ENCODE assay signal across 28 mouse cellular contexts in the genomic region with DNA sequence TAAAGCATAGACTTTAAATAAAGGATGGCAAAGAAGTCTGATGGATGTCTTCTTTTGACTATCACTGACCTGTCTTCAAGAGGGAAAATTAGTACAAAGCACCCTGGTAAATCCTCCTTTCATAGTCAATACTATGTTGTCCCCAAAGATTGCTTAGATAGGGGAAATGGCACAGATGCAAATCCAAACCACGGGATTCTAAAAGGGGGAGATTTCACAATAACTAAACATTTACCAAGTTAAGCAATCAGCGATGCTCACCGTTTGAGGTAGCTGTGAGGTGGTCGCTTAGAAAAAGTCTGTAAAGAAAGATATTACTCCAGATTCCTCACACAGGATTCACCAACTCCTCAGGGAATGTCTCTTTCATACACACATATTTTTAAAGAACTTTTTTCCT.
DNase-seq lines count a peak whose midpoint lies in the region; ATAC-seq and TF ChIP-seq lines count a peak whose summit lies in the region.
"Had no signal": no experiment of that assay in that cellular context is flagged by ENCODE, and none has a peak within 500 bp of the region (broad histone marks: within the 10 kb centered on the region; RNA-seq: fewer than 3 reads in every experiment).

No protein-coding gene starts in this region.

- TF ChIP-seq POLR2A in liver, adult 2 months (IDR thresholded peaks at IDR 0.05; ENCODE audit: extremely low read depth, insufficient read depth, low read length): no peak

- no peak for TF ChIP-seq CTCF in liver, adult 2 months (IDR thresholded peaks at IDR 0.05; ENCODE audit: low read depth, low read length)
- TF ChIP-seq CTCF in liver, embryonic 14.5 days (IDR thresholded peaks at IDR 0.05; ENCODE audit: low read depth): no peak

- DNase-seq in liver, adult 2 months (ENCODE audit: extremely low read depth, low read depth, low spot score): peak; percentile 91
- no peak for DNase-seq in liver
- DNase-seq in liver, embryonic 14.5 days (ENCODE audit: low read depth in 3 of 3, low spot score in 3 of 3): peak in 2 of 3 experiments; percentile 11 to 15
- no peak for DNase-seq in c-Kit-positive CD71-positive TER-119-positive erythroid progenitor cells, embryonic 14.5 days (ENCODE audit: low spot score)
- no peak for DNase-seq in Muller cell, postnatal 12 days (ENCODE audit: inconsistent ontology term)
- no peak for DNase-seq in spleen, postnatal 14 days (ENCODE audit: low spot score in 2 of 2)
- DNase-seq: adrenal gland, adult 2 months; adrenal gland, postnatal 14 days; cerebellum, adult 11-12 months; cerebellum, adult 9-10 months; cerebellum, postnatal 25 days; embryo, embryonic 11 days; gastrocnemius, postnatal 25 days; heart, adult 2 months; heart, postnatal 14 days had no signal

- peak; percentile 56 for ATAC-seq in granulocyte monocyte progenitor cell, adult 5-6 weeks (replicated peaks; ENCODE audit: poor library complexity, severe bottlenecking)
- 0 out of 2 replicates have a peak, but pooled peaks have one; percentile 26 for ATAC-seq in liver, embryonic 14.5 days (ENCODE audit: insufficient read depth)
- ATAC-seq in megakaryocyte progenitor cell, adult 5-6 weeks (replicated peaks; ENCODE audit: poor library complexity): 0 out of 2 replicates have a peak, but pooled peaks have one; percentile 31
- ATAC-seq: forebrain, embryonic 15.5 days had no signal

- no peak overlapping the region for H3K4me3 ChIP-seq in liver, adult 2 months (ENCODE audit: insufficient read depth, low read depth, low read length)
- H3K4me3 ChIP-seq in liver, embryonic 14.5 days (ENCODE audit: insufficient read depth in 1 of 2, low read depth in 2 of 2, low read length in 2 of 2): no peak overlapping the region
- H3K4me3 ChIP-seq: embryonic facial prominence, embryonic 10.5 days; embryonic facial prominence, embryonic 13.5 days; erythroblast, embryonic 14.5 days; forebrain, embryonic 12.5 days; forebrain, embryonic 15.5 days; heart, adult 2 months; heart, embryonic 10.5 days; heart, embryonic 13.5 days; hindbrain, embryonic 12.5 days; hindbrain, embryonic 15.5 days had no signal

- H3K79me2 ChIP-seq in liver, adult 2 months (ENCODE audit: control insufficient read depth, insufficient read depth, low read length): peaks cover 30% of the 10 kb centered on the region

- 33% methylated on average over 4 of the region's 4 CpGs for WGBS in liver, adult 2 months
- 51% methylated on average over 4 of the region's 4 CpGs for WGBS in liver, embryonic 14.5 days (ENCODE audit: insufficient replicate concordance)

- peaks cover 20% of the 10 kb centered on the region for H3K4me1 ChIP-seq in liver, adult 2 months (ENCODE audit: control insufficient read depth, insufficient read depth, low read length)
- H3K4me1 ChIP-seq in liver, embryonic 14.5 days (replicated peaks; ENCODE audit: control insufficient read depth in 2 of 2, insufficient read depth in 2 of 2, low read length in 1 of 2): 0 out of 4 replicates have a peak, but pooled peaks cover 0 to 2% of the 10 kb centered on the region in 2 experiments
- H3K4me1 ChIP-seq: embryonic facial prominence, embryonic 13.5 days; forebrain, embryonic 12.5 days; forebrain, embryonic 15.5 days; heart, embryonic 10.5 days; heart, embryonic 13.5 days; hindbrain, embryonic 12.5 days; hindbrain, embryonic 15.5 days had no signal

- no peak for TF ChIP-seq EP300 in liver, embryonic 14.5 days (IDR thresholded peaks at IDR 0.05; ENCODE audit: low read depth)

- no peaks in the 10 kb centered on the region for H3K9me3 ChIP-seq in liver, embryonic 14.5 days (ENCODE audit: control insufficient read depth, low read length)
- H3K9me3 ChIP-seq: embryonic facial prominence, embryonic 10.5 days; embryonic facial prominence, embryonic 13.5 days; forebrain, embryonic 12.5 days; forebrain, embryonic 15.5 days; G1E; heart, embryonic 10.5 days; heart, embryonic 13.5 days; hindbrain, embryonic 12.5 days; hindbrain, embryonic 15.5 days had no signal

- peak overlapping the region; percentile 91 for H3K27ac ChIP-seq in liver, adult 2 months (replicated peaks; ENCODE audit: insufficient read depth, low read depth, low read length)
- no peak overlapping the region for H3K27ac ChIP-seq in liver, embryonic 14.5 days
- H3K27ac ChIP-seq: embryonic facial prominence, embryonic 10.5 days; embryonic facial prominence, embryonic 13.5 days; forebrain, embryonic 12.5 days; forebrain, embryonic 15.5 days; heart, adult 2 months; heart, embryonic 10.5 days; heart, embryonic 13.5 days; hindbrain, embryonic 12.5 days; hindbrain, embryonic 15.5 days had no signal

- no peak overlapping the region for H3K4me2 ChIP-seq in liver, embryonic 14.5 days (ENCODE audit: low read depth)
- H3K4me2 ChIP-seq: embryonic facial prominence, embryonic 13.5 days; forebrain, embryonic 12.5 days; forebrain, embryonic 15.5 days; heart, embryonic 13.5 days; hindbrain, embryonic 12.5 days; hindbrain, embryonic 15.5 days had no signal

- H3K27me3 ChIP-seq in liver, adult 2 months (ENCODE audit: control insufficient read depth, insufficient read depth, low read length): no peaks in the 10 kb centered on the region
- H3K27me3 ChIP-seq in liver, embryonic 14.5 days (ENCODE audit: control insufficient read depth, insufficient read depth, low read length): no peaks in the 10 kb centered on the region
- H3K27me3 ChIP-seq: CH12.LX; embryonic facial prominence, embryonic 13.5 days; forebrain, embryonic 12.5 days; forebrain, embryonic 15.5 days; heart, embryonic 13.5 days; hindbrain, embryonic 12.5 days; hindbrain, embryonic 15.5 days had no signal

- no peaks in the 10 kb centered on the region for H3K36me3 ChIP-seq in liver, adult 2 months (ENCODE audit: control insufficient read depth, insufficient read depth, low read length)
- no peaks in the 10 kb centered on the region for H3K36me3 ChIP-seq in liver, embryonic 14.5 days (replicated peaks; ENCODE audit: control insufficient read depth, insufficient read depth, low read depth)
- H3K36me3 ChIP-seq: embryonic facial prominence, embryonic 10.5 days; embryonic facial prominence, embryonic 13.5 days; forebrain, embryonic 12.5 days; forebrain, embryonic 15.5 days; G1E; heart, embryonic 10.5 days; heart, embryonic 13.5 days; hindbrain, embryonic 12.5 days; hindbrain, embryonic 15.5 days had no signal

- no peak overlapping the region for H3K9ac ChIP-seq in liver, adult 2 months (ENCODE audit: low read depth, low read length)
- H3K9ac ChIP-seq in liver, embryonic 14.5 days (replicated peaks): no peak overlapping the region
- H3K9ac ChIP-seq: embryonic facial prominence, embryonic 13.5 days; forebrain, embryonic 12.5 days; forebrain, embryonic 15.5 days; heart, embryonic 13.5 days; hindbrain, embryonic 12.5 days; hindbrain, embryonic 15.5 days had no signal

Comparison
In these comparisons a context has a peak if more than half of its experiments do, and no peak if none do; other contexts are left out.
1. DNase-seq: peak in liver, adult 2 months (single experiment) and liver, embryonic 14.5 days (2 of 3); none in liver (single experiment), c-Kit-positive CD71-positive TER-119-positive erythroid progenitor cells, embryonic 14.5 days (single experiment), Muller cell, postnatal 12 days (single experiment) and spleen, postnatal 14 days (0 of 2).
2. Peak in every context shown above with its lines, with median percentiles within 50 percentile points of each other: ATAC-seq.